ENCODE assay signal across 9 mouse cellular contexts in the genomic region with DNA sequence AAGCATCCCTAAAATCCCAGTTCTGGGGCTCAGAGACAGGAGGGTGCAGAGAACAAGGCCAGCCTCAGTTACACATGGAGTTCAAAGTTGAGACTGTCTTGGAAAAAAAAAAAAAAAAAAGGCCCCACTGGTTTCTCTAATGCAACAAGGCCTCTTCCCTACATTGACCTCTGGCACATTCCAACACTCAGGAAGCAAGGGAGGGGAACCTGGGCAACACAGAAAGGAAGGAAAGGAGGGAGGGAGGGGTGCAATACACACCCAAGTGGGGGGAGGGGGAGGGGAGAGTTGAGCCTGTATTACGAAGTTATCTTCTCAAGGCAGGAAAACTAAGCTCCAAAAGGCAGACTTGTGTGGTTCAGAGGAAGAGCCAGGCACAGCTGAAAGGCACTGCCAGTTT. TPM values are rescaled to one million over a fixed set of nuclear protein-coding genes. Genes with fewer than 3 reads are reported as not detected.
DNase-seq lines count a peak whose midpoint lies in the region; ATAC-seq lines count a peak whose summit lies in the region.
"Had no signal": no experiment of that assay in that cellular context is flagged by ENCODE, and none has a peak within 500 bp of the region (broad histone marks: within the 10 kb centered on the region; RNA-seq: fewer than 3 reads in every experiment).

No protein-coding gene starts in this region.

- no peak overlapping the region for H3K4me2 ChIP-seq in forebrain, embryonic 12.5 days
- H3K4me2 ChIP-seq in forebrain, embryonic 15.5 days (replicated peaks) = no peak overlapping the region
- no peak overlapping the region for H3K4me2 ChIP-seq in hindbrain, embryonic 13.5 days
- H3K4me2 ChIP-seq in lung, embryonic 16.5 days (ENCODE audit: low read depth, low read length) = no peak overlapping the region
- H3K4me2 ChIP-seq: embryonic facial prominence, embryonic 15.5 days had no signal

- H3K36me3 ChIP-seq in forebrain, embryonic 12.5 days (replicated peaks) = no peaks in the 10 kb centered on the region
- no peaks in the 10 kb centered on the region for H3K36me3 ChIP-seq in forebrain, embryonic 15.5 days
- peaks cover 2% of the 10 kb centered on the region; the same call in 1 of the 2 replicates for H3K36me3 ChIP-seq in hindbrain, embryonic 13.5 days
- no peaks in the 10 kb centered on the region for H3K36me3 ChIP-seq in lung, embryonic 16.5 days (ENCODE audit: control insufficient read depth, insufficient read depth, low read length)
- H3K36me3 ChIP-seq: embryonic facial prominence, embryonic 15.5 days had no signal

- ATAC-seq in forebrain, embryonic 12.5 days (ENCODE audit: low FRiP score) = no peak
- no peak for ATAC-seq in forebrain, embryonic 15.5 days (replicated peaks)
- no peak for ATAC-seq in hindbrain, embryonic 13.5 days (ENCODE audit: low FRiP score)
- peak; percentile 76 for ATAC-seq in lung, embryonic 16.5 days (ENCODE audit: low read depth)

- 0 out of 2 replicates have a peak, but pooled peaks cover 2% of the 10 kb centered on the region for H3K9me3 ChIP-seq in forebrain, embryonic 12.5 days
- H3K9me3 ChIP-seq in forebrain, embryonic 15.5 days = no peaks in the 10 kb centered on the region
- 0 out of 2 replicates have a peak, but pooled peaks cover 2% of the 10 kb centered on the region for H3K9me3 ChIP-seq in hindbrain, embryonic 13.5 days
- peaks cover 2% of the 10 kb centered on the region; the same call in 1 of the 2 replicates for H3K9me3 ChIP-seq in lung, embryonic 16.5 days (ENCODE audit: control insufficient read depth, low read length)
- H3K9me3 ChIP-seq: embryonic facial prominence, embryonic 15.5 days had no signal

- H3K27ac ChIP-seq in forebrain, embryonic 12.5 days = peak overlapping the region; percentile 25; the same call in 1 of the 2 replicates
- H3K27ac ChIP-seq in forebrain, embryonic 15.5 days (replicated peaks) = no peak overlapping the region
- H3K27ac ChIP-seq in hindbrain, embryonic 13.5 days = 0 out of 2 replicates have a peak overlapping the region, but pooled peaks have one; percentile 24
- H3K27ac ChIP-seq in lung, embryonic 16.5 days (ENCODE audit: low read length) = peak overlapping the region; percentile 61
- H3K27ac ChIP-seq: embryonic facial prominence, embryonic 15.5 days had no signal

- 13% methylated on average over 1 of the region's 1 CpGs for WGBS in forebrain, embryonic 12.5 days
- 27% methylated on average over 1 of the region's 1 CpGs for WGBS in forebrain, embryonic 15.5 days
- WGBS in hindbrain, embryonic 13.5 days = 17% methylated on average over 1 of the region's 1 CpGs
- WGBS in lung, embryonic 16.5 days = 9% methylated on average over 1 of the region's 1 CpGs

- no peak overlapping the region for H3K9ac ChIP-seq in forebrain, embryonic 12.5 days
- H3K9ac ChIP-seq in forebrain, embryonic 15.5 days (replicated peaks) = no peak overlapping the region
- no peak overlapping the region for H3K9ac ChIP-seq in hindbrain, embryonic 13.5 days
- H3K9ac ChIP-seq in lung, embryonic 16.5 days (ENCODE audit: low read length) = no peak overlapping the region
- H3K9ac ChIP-seq: embryonic facial prominence, embryonic 15.5 days had no signal

- H3K4me1 ChIP-seq in forebrain, embryonic 12.5 days = peaks cover 16% of the 10 kb centered on the region
- H3K4me1 ChIP-seq in forebrain, embryonic 15.5 days = peaks cover 10% of the 10 kb centered on the region
- H3K4me1 ChIP-seq in hindbrain, embryonic 13.5 days (replicated peaks) = peaks cover 15% of the 10 kb centered on the region
- peaks cover 17% of the 10 kb centered on the region for H3K4me1 ChIP-seq in lung, embryonic 16.5 days (replicated peaks; ENCODE audit: control insufficient read depth, insufficient read depth, low read length)

- DNase-seq in embryo, embryonic 11 days = peak; percentile 60
- no peak for DNase-seq in cerebellum, adult 11-12 months
- no peak for DNase-seq in thymus, postnatal 14 days
- no peak for DNase-seq in right cerebral cortex, adult 2 months (ENCODE audit: low spot score in 2 of 2)

- H3K27me3 ChIP-seq in forebrain, embryonic 12.5 days = no peaks in the 10 kb centered on the region
- H3K27me3 ChIP-seq in forebrain, embryonic 15.5 days = no peaks in the 10 kb centered on the region
- H3K27me3 ChIP-seq in hindbrain, embryonic 13.5 days = no peaks in the 10 kb centered on the region
- no peaks in the 10 kb centered on the region for H3K27me3 ChIP-seq in lung, embryonic 16.5 days (ENCODE audit: control insufficient read depth, insufficient read depth, low read depth, low read length)
- H3K27me3 ChIP-seq: embryonic facial prominence, embryonic 15.5 days had no signal

- H3K4me3 ChIP-seq in forebrain, embryonic 12.5 days (replicated peaks) = no peak overlapping the region
- H3K4me3 ChIP-seq in forebrain, embryonic 15.5 days = no peak overlapping the region
- no peak overlapping the region for H3K4me3 ChIP-seq in hindbrain, embryonic 13.5 days
- H3K4me3 ChIP-seq in lung, embryonic 16.5 days (ENCODE audit: low read length) = no peak overlapping the region
- H3K4me3 ChIP-seq: embryonic facial prominence, embryonic 15.5 days had no signal

RNA-seq across cellular contexts. Expression of gene Fam189a2, which starts 13.4 kb away (rescaled TPM):
- polyA plus RNA-seq in forebrain, embryonic 12.5 days (2016; fragmentation: Nextera tagmentation; extraction: Ambion mirVana) = 0.47 and 0.63 TPM in 2 replicates
- polyA plus RNA-seq in forebrain, embryonic 15.5 days (2015; fragmentation: Nextera tagmentation; extraction: Ambion mirVana) = 0.48 and 0.57 TPM in 2 replicates
- polyA plus RNA-seq in hindbrain, embryonic 13.5 days (2015; fragmentation: Nextera tagmentation; extraction: Ambion mirVana) = 1.5 and 1.6 TPM in 2 replicates
- polyA plus RNA-seq in lung, embryonic 16.5 days (2015; fragmentation: Nextera tagmentation; extraction: Ambion mirVana) = 1.6 and 1.9 TPM in 2 replicates
